14 mouse cellular contexts compared by ENCODE assay signal in the genomic region with DNA sequence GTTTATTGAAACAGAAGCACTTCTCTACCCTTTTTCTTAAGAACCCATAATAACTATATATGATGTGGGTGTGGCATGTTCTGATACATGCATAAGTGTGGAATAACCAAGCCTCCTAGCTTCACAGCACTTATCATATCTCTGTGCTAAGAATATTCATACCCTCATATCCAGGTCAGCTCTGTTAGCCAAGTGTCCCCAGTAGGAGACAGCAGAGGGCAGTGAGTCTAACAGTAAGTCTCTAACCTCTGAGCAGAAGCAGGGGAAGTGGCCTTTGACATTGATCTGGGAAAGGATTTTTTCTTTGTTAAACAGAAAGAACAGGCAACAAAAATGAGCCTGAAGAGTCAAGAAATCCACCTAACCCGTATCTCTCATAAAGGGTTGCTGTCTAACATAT.
A peak's percentile ranks its signal among the peaks of the same experiment; 100 is the strongest.
DNase-seq lines count a peak whose midpoint lies in the region; ATAC-seq and TF ChIP-seq lines count a peak whose summit lies in the region.
"Had no signal": no experiment of that assay in that cellular context is flagged by ENCODE, and none has a peak within 500 bp of the region (broad histone marks: within the 10 kb centered on the region; RNA-seq: fewer than 3 reads in every experiment).

No protein-coding gene starts in this region.

- DNase-seq in heart, adult 2 months, result peak in 1 of 2 experiments; percentile 32
- DNase-seq in layer of hippocampus, adult 2 months (ENCODE audit: low spot score in 2 of 2), result no peak
- DNase-seq in layer of hippocampus, adult 11-12 months (ENCODE audit: low spot score), result no peak
- peak; percentile 17 for DNase-seq in adipocyte (ENCODE audit: low spot score)
- peak; percentile 28 for DNase-seq in heart, postnatal 4 days
- no peak for DNase-seq in neural tube, embryonic 10.5 days (ENCODE audit: extremely low spot score, low spot score)
- DNase-seq: cerebellum, adult 11 months; left cerebral cortex, postnatal 4 days; lung, adult 2 months had no signal

- intact Hi-C loops in heart, adult 2 months (cut with DNase I), result loop anchor here (2.0 to 5.0 kb wide), 3 partner anchors 50 to 163 kb away; a partner anchor contains a TSS

- H3K9ac ChIP-seq in heart, adult 2 months (ENCODE audit: low read depth, low read length), result no peak overlapping the region
- no peak overlapping the region for H3K9ac ChIP-seq in heart, embryonic 12.5 days
- H3K9ac ChIP-seq: forebrain, embryonic 13.5 days; neural tube, embryonic 15.5 days had no signal

- no peak overlapping the region for H3K4me2 ChIP-seq in heart, embryonic 12.5 days
- H3K4me2 ChIP-seq: forebrain, embryonic 13.5 days; neural tube, embryonic 15.5 days had no signal

- TF ChIP-seq CTCF in heart, adult 2 months (IDR thresholded peaks at IDR 0.05), result peak; percentile 77
- peak; percentile 52 for TF ChIP-seq CTCF in layer of hippocampus, adult 2 months (conservative IDR thresholded peaks at IDR 0.05)

- H3K4me1 ChIP-seq in heart, adult 2 months (ENCODE audit: control insufficient read depth, insufficient read depth, low read length), result peaks cover 2% of the 10 kb centered on the region
- H3K4me1 ChIP-seq in heart, embryonic 12.5 days (replicated peaks), result 0 out of 2 replicates have a peak, but pooled peaks cover 3% of the 10 kb centered on the region
- H3K4me1 ChIP-seq: forebrain, embryonic 13.5 days; neural tube, embryonic 15.5 days had no signal

- H3K79me2 ChIP-seq in heart, adult 2 months (replicated peaks; ENCODE audit: control insufficient read depth, insufficient read depth, low read length), result no peaks in the 10 kb centered on the region

- H3K27ac ChIP-seq in heart, adult 2 months, result peak overlapping the region; percentile 57
- no peak overlapping the region for H3K27ac ChIP-seq in heart, embryonic 12.5 days (ENCODE audit: poor library complexity, severe bottlenecking)
- no peak overlapping the region for H3K27ac ChIP-seq in layer of hippocampus, adult 2 months
- H3K27ac ChIP-seq: forebrain, embryonic 13.5 days; neural tube, embryonic 15.5 days had no signal

- no peaks in the 10 kb centered on the region for H3K9me3 ChIP-seq in heart, embryonic 12.5 days (replicated peaks)
- H3K9me3 ChIP-seq: forebrain, embryonic 13.5 days; megakaryocyte, embryonic 14.5 days; neural tube, embryonic 15.5 days had no signal

- TF ChIP-seq POLR2A in heart, adult 2 months (IDR thresholded peaks at IDR 0.05; ENCODE audit: insufficient read depth, low read depth, low read length), result no peak

- peaks cover 12% of the 10 kb centered on the region for H3K36me3 ChIP-seq in heart, adult 2 months (ENCODE audit: control insufficient read depth, insufficient read depth, low read length)
- peaks cover 28% of the 10 kb centered on the region for H3K36me3 ChIP-seq in heart, embryonic 12.5 days

- WGBS in heart, adult 2 months, result 42% methylated on average over 1 of the region's 1 CpGs
- WGBS in heart, embryonic 12.5 days, result 67% methylated on average over 1 of the region's 1 CpGs

- ATAC-seq in heart, embryonic 12.5 days (ENCODE audit: insufficient number of reproducible peaks, low FRiP score), result no peak
- ATAC-seq: forebrain, embryonic 13.5 days; inflammation-experienced regulatory T-cells, adult 6 months had no signal

- no peak overlapping the region for H3K4me3 ChIP-seq in heart, adult 2 months
- H3K4me3 ChIP-seq in heart, embryonic 12.5 days, result no peak overlapping the region
- H3K4me3 ChIP-seq in layer of hippocampus, adult 2 months, result no peak overlapping the region
- H3K4me3 ChIP-seq: forebrain, embryonic 13.5 days; megakaryocyte, embryonic 14.5 days; neural tube, embryonic 15.5 days had no signal

- TF ChIP-seq EP300 in heart, adult 2 months (IDR thresholded peaks at IDR 0.05; ENCODE audit: insufficient read depth, low read depth, low read length), result 0 out of 2 replicates have a peak, but pooled peaks have one; percentile 34

- no peaks in the 10 kb centered on the region for H3K27me3 ChIP-seq in heart, adult 2 months (ENCODE audit: control insufficient read depth, insufficient read depth, low read length)
- no peaks in the 10 kb centered on the region for H3K27me3 ChIP-seq in heart, embryonic 12.5 days (replicated peaks)
- H3K27me3 ChIP-seq: forebrain, embryonic 13.5 days; megakaryocyte, embryonic 14.5 days; neural tube, embryonic 15.5 days had no signal

Comparison
In these comparisons a context has a peak if more than half of its experiments do, and no peak if none do; other contexts are left out.
1. DNase-seq: peak in adipocyte (single experiment) and heart, postnatal 4 days (single experiment); none in layer of hippocampus, adult 2 months (0 of 2), layer of hippocampus, adult 11-12 months (single experiment) and neural tube, embryonic 10.5 days (single experiment).